Mouse (Mus musculus) midbrain, embryonic 14.5 days (tissue): ENCODE measurements around the gene Cad. TPM values are rescaled to one million over a fixed set of nuclear protein-coding genes. Genes with fewer than 3 reads are reported as not detected.
"Not testable (repeated sequence)": the region's sequence is repeated elsewhere in the genome, so short reads cannot be mapped to it uniquely, and the experiment has no call there.

ENCODE experiments used
- ATAC-seq: fragments of 200-750 bp; cut with Nextera tagmentation; 2 replicates; pipeline ENCODE4 v1.8.0; 2017; ENCODE audit warnings: moderate number of reproducible peaks, moderate library complexity; ENCODE audit not compliant: low FRiP score, low TSS enrichment
- DNase-seq: peaks from one replicate; pipeline ENCODE4 v3.0.0-alpha.2; 2015
- H3K27ac ChIP-seq: fragments of 300-500 bp; sonication (generic); replicated peaks from 2 replicates; pipeline ENCODE4 v1.5.1; 2014; ENCODE audit warnings: mild to moderate bottlenecking, low read depth, low read length, moderate library complexity
- H3K27me3 ChIP-seq: fragments of 300-500 bp; sonication (generic); 2 replicates; pipeline ENCODE4 v1.6.1; 2014; ENCODE audit warnings: low read length, control low read depth, mixed read lengths; ENCODE audit not compliant: control insufficient read depth, insufficient read depth
- H3K36me3 ChIP-seq: fragments of 300-500 bp; sonication (generic); 2 replicates; pipeline ENCODE4 v1.6.1; 2014; ENCODE audit warnings: low read length, control low read depth; ENCODE audit not compliant: control insufficient read depth, insufficient read depth
- H3K4me1 ChIP-seq: fragments of 300-500 bp; sonication (generic); 2 replicates; pipeline ENCODE4 v1.6.1; 2014; ENCODE audit warnings: mild to moderate bottlenecking, antibody characterized with exemption, low read length, control low read depth; ENCODE audit not compliant: control insufficient read depth, insufficient read depth
- H3K4me2 ChIP-seq: fragments of 300-500 bp; sonication (generic); 2 replicates; pipeline ENCODE4 v1.6.1; 2014; ENCODE audit warnings: mild to moderate bottlenecking, low read length, moderate library complexity
- H3K4me3 ChIP-seq: fragments of 300-500 bp; sonication (generic); replicated peaks from 2 replicates; pipeline ENCODE4 v1.5.1; 2014; ENCODE audit warnings: low read depth, low read length
- H3K9ac ChIP-seq: fragments of 300-500 bp; sonication (generic); replicated peaks from 2 replicates; pipeline ENCODE4 v1.6.1; 2014; ENCODE audit warnings: mild to moderate bottlenecking, low read length, moderate library complexity
- H3K9me3 ChIP-seq: fragments of 300-500 bp; sonication (generic); 2 replicates; pipeline ENCODE4 v1.6.1; 2016; ENCODE audit warnings: low read length, control low read depth, mixed read lengths; ENCODE audit not compliant: control insufficient read depth
- WGBS: fragments of 180-500 bp; shearing (Covaris S2); extraction: QIAGEN DNeasy Blood & Tissue Kit; methylation state at CpG from one replicate; pipeline ENCODE4 v1.1.7; 2014; 5-methylcytosine and 5-hydroxymethylcytosine counted together
- polyA plus RNA-seq: library from polyadenylated mRNA; unstranded; fragments of >200 nt; fragmentation: Nextera tagmentation; extraction: Ambion mirVana; gene quantifications from 2 replicates; pipeline ENCODE4 v1.2.1, GENCODE M21; 2014

Gene Cad
- polyA plus RNA-seq: 11.8 and 17.2 TPM in 2 replicates

GRCm38 (mm10) chr5:31054261-31055215, at the start of gene Cad:
Gene Cad (plus strand): TSS chr5:31054780.
- peak; percentile 97 for ATAC-seq
- peak within 1 kb of the TSS; percentile 63 for H3K4me3 ChIP-seq
- DNase-seq: peak; percentile 96
- peak within 1 kb of the TSS; percentile 78 for H3K27ac ChIP-seq
- H3K4me1 ChIP-seq: peaks cover 15% of the 10 kb centered on the region
- H3K36me3 ChIP-seq: peaks cover 18% of the 10 kb centered on the region
- no peaks in the 10 kb centered on the region for H3K9me3 ChIP-seq
- H3K9ac ChIP-seq: peak within 1 kb of the TSS; percentile 77
- under 1% methylated on average over 64 of the region's 64 CpGs for WGBS
- H3K4me2 ChIP-seq: peak within 1 kb of the TSS; percentile 96
- no peaks in the 10 kb centered on the region for H3K27me3 ChIP-seq

- no peak overlapping the region for H3K4me3 ChIP-seq
- H3K9me3 ChIP-seq: no peaks in the 10 kb centered on the region
- DNase-seq: no peak
- H3K27ac ChIP-seq: no peak overlapping the region
- no peaks in the 10 kb centered on the region for H3K36me3 ChIP-seq
- 73% methylated on average over 3 of the region's 3 CpGs for WGBS
- no peak overlapping the region for H3K4me2 ChIP-seq
- no peak overlapping the region for H3K9ac ChIP-seq
- H3K27me3 ChIP-seq: no peaks in the 10 kb centered on the region
- no peak for ATAC-seq
- no peaks in the 10 kb centered on the region for H3K4me1 ChIP-seq
Observed at GRCm38 (mm10) chr5:31012737-31013136, 41.8 kb upstream of the Cad start.

- DNase-seq (no peak), ATAC-seq (no peak)
- Histone ChIP-seq H3K9ac (no peak overlapping the region), H3K4me1 (no peaks in the 10 kb centered on the region), H3K27me3 (no peaks in the 10 kb centered on the region), H3K27ac (no peak overlapping the region), H3K4me2 (no peak overlapping the region), H3K4me3 (no peak overlapping the region), H3K36me3 (no peaks in the 10 kb centered on the region), H3K9me3 (no peaks in the 10 kb centered on the region)
- 82% methylated on average over 2 of the region's 2 CpGs for WGBS
Observed at GRCm38 (mm10) chr5:31015913-31016312, 38.7 kb upstream of the Cad start.

- DNase-seq, H3K36me3 ChIP-seq, H3K27me3 ChIP-seq, H3K9ac ChIP-seq, H3K4me3 ChIP-seq, H3K9me3 ChIP-seq, H3K4me1 ChIP-seq, H3K27ac ChIP-seq, ATAC-seq, H3K4me2 ChIP-seq: not testable (repeated sequence)
- 85% methylated on average over 4 of the region's 5 CpGs for WGBS
Observed at GRCm38 (mm10) chr5:31021790-31022189, 32.8 kb upstream of the Cad start.

GRCm38 (mm10) chr5:31022690-31023089, 31.9 kb upstream of the Cad start:
- H3K27ac ChIP-seq: no peak overlapping the region
- no peaks in the 10 kb centered on the region for H3K9me3 ChIP-seq
- H3K4me3 ChIP-seq: no peak overlapping the region
- no peaks in the 10 kb centered on the region for H3K36me3 ChIP-seq
- DNase-seq (no peak), ATAC-seq (no peak)
- 8% methylated on average over 1 of the region's 1 CpGs for WGBS
- H3K27me3 ChIP-seq: no peaks in the 10 kb centered on the region
- no peak overlapping the region for H3K9ac ChIP-seq
- no peak overlapping the region for H3K4me2 ChIP-seq
- no peaks in the 10 kb centered on the region for H3K4me1 ChIP-seq

GRCm38 (mm10) chr5:31023254-31023653, 31.3 kb upstream of the Cad start:
- no peak overlapping the region for H3K4me2 ChIP-seq
- H3K4me3 ChIP-seq: no peak overlapping the region
- H3K27ac ChIP-seq: no peak overlapping the region
- H3K9me3 ChIP-seq: no peaks in the 10 kb centered on the region
- no peak for ATAC-seq
- 10% methylated on average over 4 of the region's 4 CpGs for WGBS
- no peaks in the 10 kb centered on the region for H3K36me3 ChIP-seq
- no peak overlapping the region for H3K9ac ChIP-seq
- no peaks in the 10 kb centered on the region for H3K27me3 ChIP-seq
- DNase-seq: peak; percentile 1
- H3K4me1 ChIP-seq: no peaks in the 10 kb centered on the region

- no peak for ATAC-seq
- Histone ChIP-seq H3K9ac (no peak overlapping the region), H3K4me3 (no peak overlapping the region), H3K4me1 (no peaks in the 10 kb centered on the region), H3K27ac (no peak overlapping the region), H3K27me3 (no peaks in the 10 kb centered on the region), H3K36me3 (no peaks in the 10 kb centered on the region), H3K4me2 (no peak overlapping the region), H3K9me3 (no peaks in the 10 kb centered on the region)
- no peak for DNase-seq
Observed at GRCm38 (mm10) chr5:31024641-31025040, 29.9 kb upstream of the Cad start.

GRCm38 (mm10) chr5:31030926-31031325, 23.7 kb upstream of the Cad start:
- ATAC-seq: no peak
- 90% methylated on average over 4 of the region's 4 CpGs for WGBS
- Histone ChIP-seq H3K4me2 (no peak overlapping the region), H3K27ac (no peak overlapping the region), H3K9ac (no peak overlapping the region), H3K9me3 (no peaks in the 10 kb centered on the region), H3K4me1 (no peaks in the 10 kb centered on the region), H3K36me3 (peaks cover 2% of the 10 kb centered on the region; the same call in 1 of the 2 replicates), H3K27me3 (no peaks in the 10 kb centered on the region), H3K4me3 (no peak overlapping the region)
- no peak for DNase-seq

- DNase-seq (no peak), ATAC-seq (no peak)
- Histone ChIP-seq H3K27ac (no peak overlapping the region), H3K27me3 (no peaks in the 10 kb centered on the region), H3K9me3 (no peaks in the 10 kb centered on the region), H3K9ac (no peak overlapping the region), H3K36me3 (peaks cover 8% of the 10 kb centered on the region), H3K4me3 (no peak overlapping the region), H3K4me1 (no peaks in the 10 kb centered on the region), H3K4me2 (no peak overlapping the region)
- 88% methylated on average over 8 of the region's 8 CpGs for WGBS
Observed at GRCm38 (mm10) chr5:31031508-31031907, 23.1 kb upstream of the Cad start.
